Mouse (Mus musculus) megakaryocyte, embryonic 14.5 days (primary cell): Measurements from ENCODE around the gene Col1a1.

Experiments
- FLI1 ChIP-seq: IDR thresholded peaks from 2 replicates; pipeline ENCODE4 v1.6.1; 2012; ENCODE audit warnings: low read length, inconsistent platforms, mixed read lengths
- GATA1 ChIP-seq: IDR thresholded peaks from 3 replicates; pipeline ENCODE4 v1.6.1; 2012; ENCODE audit warnings: mixed read lengths, low read length, inconsistent platforms, borderline replicate concordance

DNA sequence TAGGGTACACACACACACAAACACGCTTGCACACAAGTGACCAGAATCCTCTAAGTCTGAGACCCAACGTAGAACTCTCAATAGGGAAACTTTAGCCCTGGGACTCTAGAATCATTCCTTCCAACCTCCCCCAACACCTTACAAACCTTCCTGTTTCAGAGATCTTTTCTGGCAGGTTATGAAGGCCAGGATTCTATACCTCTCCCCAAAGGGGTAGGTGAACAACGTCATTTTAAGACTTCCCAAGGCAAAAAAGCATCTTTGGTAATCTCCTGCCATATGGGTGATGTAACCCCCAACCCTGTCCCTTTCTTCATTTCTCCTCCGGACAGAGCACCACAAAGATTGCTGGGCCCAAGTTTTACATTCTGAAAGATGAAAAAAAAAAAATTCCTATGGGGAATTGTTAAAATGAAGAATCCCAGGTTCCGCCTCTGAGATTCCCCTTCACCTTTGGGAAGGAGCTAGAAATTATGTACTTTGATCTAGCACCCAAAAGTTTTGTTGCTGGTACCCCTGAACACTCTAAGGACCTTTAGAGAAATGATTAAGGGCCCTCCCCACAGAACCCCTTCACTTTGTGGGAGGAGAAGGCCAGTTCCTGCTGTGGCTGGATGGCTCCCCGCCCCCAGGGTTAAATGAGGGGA is 54.2 kb downstream of the Col1a1 start:
- TF ChIP-seq FLI1: no peak
- TF ChIP-seq GATA1: no peak
